Mouse (Mus musculus) hindbrain, embryonic 15.5 days (tissue): ENCODE measurements around the gene Nhej1. TPM values are rescaled to one million over a fixed set of nuclear protein-coding genes. Genes with fewer than 3 reads are reported as not detected.

Experiments used
- ATAC-seq: fragments of 200-750 bp; cut with Nextera tagmentation; 2 replicates; pipeline ENCODE4 v1.8.0; 2017; ENCODE audit warnings: low read depth, moderate number of reproducible peaks, moderate TSS enrichment; ENCODE audit not compliant: low FRiP score
- H3K27ac ChIP-seq: fragments of 300-500 bp; sonication (generic); replicated peaks from 2 replicates; pipeline ENCODE4 v1.5.1; 2015; ENCODE audit warnings: mild to moderate bottlenecking, inconsistent platforms
- H3K27me3 ChIP-seq: fragments of 300-500 bp; sonication (generic); 2 replicates; pipeline ENCODE4 v1.6.1; 2015; ENCODE audit warnings: control low read depth, inconsistent platforms
- H3K36me3 ChIP-seq: fragments of 300-500 bp; sonication (generic); 2 replicates; pipeline ENCODE4 v1.6.1; 2015; ENCODE audit warnings: control low read depth, inconsistent platforms
- H3K4me1 ChIP-seq: fragments of 300-500 bp; sonication (generic); replicated peaks from 2 replicates; pipeline ENCODE4 v1.6.1; 2015; ENCODE audit warnings: control low read depth, inconsistent platforms
- H3K4me2 ChIP-seq: fragments of 300-500 bp; sonication (generic); 2 replicates; pipeline ENCODE4 v1.6.1; 2015; ENCODE audit warnings: moderate library complexity, mild to moderate bottlenecking, inconsistent platforms
- H3K4me3 ChIP-seq: fragments of 300-500 bp; sonication (generic); 2 replicates; pipeline ENCODE4 v1.5.1; 2015; ENCODE audit warnings: mild to moderate bottlenecking, inconsistent platforms
- H3K9ac ChIP-seq: fragments of 300-500 bp; sonication (generic); 2 replicates; pipeline ENCODE4 v1.6.1; 2015; ENCODE audit warnings: inconsistent platforms
- H3K9me3 ChIP-seq: fragments of 300-500 bp; sonication (generic); 2 replicates; pipeline ENCODE4 v1.6.1; 2016; ENCODE audit warnings: control low read depth, inconsistent platforms
- WGBS: fragments of 180-500 bp; shearing (Covaris S2); methylation state at CpG from one replicate; pipeline ENCODE4 v1.1.7; 2015; 5-methylcytosine and 5-hydroxymethylcytosine counted together
- polyA plus RNA-seq: library from polyadenylated mRNA; unstranded; fragments of >200 nt; fragmentation: Nextera tagmentation; extraction: Ambion mirVana; gene quantifications from 2 replicates; pipeline ENCODE4 v1.2.1, GENCODE M21; 2015

Gene Nhej1
- polyA plus RNA-seq, 1 experiment from 2014 or later = 6.9 TPM

GRCm38 (mm10) chr1:75142301-75143261 is 17.6 kb upstream of the Nhej1 start, which contains the start of the genes Cnppd1 and Retreg2:
Gene Cnppd1 (minus strand): TSS chr1:75142711.
Gene Retreg2 (plus strand): TSS chr1:75142778.
- peaks cover 47% of the 10 kb centered on the region for H3K36me3 ChIP-seq

GRCm38 (mm10) chr1:75141486-75142190 is 16.6 kb upstream of the Nhej1 start:
- ATAC-seq = 0 out of 2 replicates have a peak, but pooled peaks have one; percentile 4
- peak overlapping the region; percentile 90 for H3K4me3 ChIP-seq
- WGBS = under 1% methylated on average over 47 of the region's 53 CpGs
- peak overlapping the region; percentile 98 for H3K4me2 ChIP-seq
- H3K9me3 ChIP-seq = no peaks in the 10 kb centered on the region
- peak overlapping the region; percentile 92 for H3K9ac ChIP-seq
- H3K27me3 ChIP-seq = no peaks in the 10 kb centered on the region
- H3K4me1 ChIP-seq = peaks cover 39% of the 10 kb centered on the region
- peak overlapping the region; percentile 99 for H3K27ac ChIP-seq
- H3K36me3 ChIP-seq = peaks cover 47% of the 10 kb centered on the region

More at GRCm38 (mm10) chr1:75142301-75143261, 17.6 kb upstream of the Nhej1 start, which contains the start of the genes Cnppd1 and Retreg2:
- Histone ChIP-seq H3K4me2 (peak within 1 kb of the TSS; percentile 98), H3K9me3 (no peaks in the 10 kb centered on the region), H3K27me3 (no peaks in the 10 kb centered on the region), H3K27ac (peak within 1 kb of the TSS; percentile 99), H3K4me1 (peaks cover 39% of the 10 kb centered on the region), H3K9ac (peak within 1 kb of the TSS; percentile 92), H3K4me3 (peak within 1 kb of the TSS; percentile 90)
- peak; percentile 90 for ATAC-seq
- under 1% methylated on average over 87 of the region's 91 CpGs for WGBS

- peak overlapping the region; percentile 92 for H3K9ac ChIP-seq
- H3K36me3 ChIP-seq = peaks cover 47% of the 10 kb centered on the region
- ATAC-seq = no peak
- H3K27me3 ChIP-seq = no peaks in the 10 kb centered on the region
- 52% methylated on average over 4 of the region's 4 CpGs for WGBS
- peaks cover 39% of the 10 kb centered on the region for H3K4me1 ChIP-seq
- peak overlapping the region; percentile 90 for H3K4me3 ChIP-seq
- no peaks in the 10 kb centered on the region for H3K9me3 ChIP-seq
- peak overlapping the region; percentile 98 for H3K4me2 ChIP-seq
- H3K27ac ChIP-seq = peak overlapping the region; percentile 99
Measured at GRCm38 (mm10) chr1:75140601-75141190, 15.7 kb upstream of the Nhej1 start.

GRCm38 (mm10) chr1:75138448-75138847 is 13.4 kb upstream of the Nhej1 start:
- no peak for ATAC-seq
- no peak overlapping the region for H3K4me3 ChIP-seq
- peaks cover 36% of the 10 kb centered on the region for H3K36me3 ChIP-seq
- no peak overlapping the region for H3K4me2 ChIP-seq
- peaks cover 24% of the 10 kb centered on the region for H3K4me1 ChIP-seq
- no peaks in the 10 kb centered on the region for H3K9me3 ChIP-seq
- no peak overlapping the region for H3K27ac ChIP-seq
- WGBS = 94% methylated on average over 2 of the region's 2 CpGs
- H3K9ac ChIP-seq = no peak overlapping the region
- H3K27me3 ChIP-seq = no peaks in the 10 kb centered on the region

GRCm38 (mm10) chr1:75136730-75137129 is 11.7 kb upstream of the Nhej1 start:
- no peaks in the 10 kb centered on the region for H3K9me3 ChIP-seq
- no peak for ATAC-seq
- no peak overlapping the region for H3K4me3 ChIP-seq
- peaks cover 23% of the 10 kb centered on the region for H3K4me1 ChIP-seq
- H3K27ac ChIP-seq = no peak overlapping the region
- no peaks in the 10 kb centered on the region for H3K27me3 ChIP-seq
- no peak overlapping the region for H3K9ac ChIP-seq
- H3K36me3 ChIP-seq = peaks cover 36% of the 10 kb centered on the region
- H3K4me2 ChIP-seq = no peak overlapping the region
- 80% methylated on average over 3 of the region's 3 CpGs for WGBS

GRCm38 (mm10) chr1:75136293-75136692 is 11.3 kb upstream of the Nhej1 start:
- ATAC-seq = no peak
- H3K9ac ChIP-seq = no peak overlapping the region
- H3K36me3 ChIP-seq = peaks cover 36% of the 10 kb centered on the region
- no peak overlapping the region for H3K27ac ChIP-seq
- H3K27me3 ChIP-seq = no peaks in the 10 kb centered on the region
- no peaks in the 10 kb centered on the region for H3K9me3 ChIP-seq
- no peak overlapping the region for H3K4me3 ChIP-seq
- WGBS = 86% methylated on average over 6 of the region's 6 CpGs
- H3K4me1 ChIP-seq = peaks cover 18% of the 10 kb centered on the region
- no peak overlapping the region for H3K4me2 ChIP-seq

GRCm38 (mm10) chr1:75133421-75134207 is 8.6 kb upstream of the Nhej1 start, which contains the start of gene Slc23a3:
Gene Slc23a3 (minus strand): TSS chr1:75133890.
- Histone ChIP-seq H3K4me3 (no peak within 1 kb of the TSS), H3K9me3 (no peaks in the 10 kb centered on the region), H3K4me1 (no peaks in the 10 kb centered on the region), H3K9ac (no peak within 1 kb of the TSS), H3K27me3 (no peaks in the 10 kb centered on the region), H3K4me2 (no peak within 1 kb of the TSS), H3K27ac (no peak within 1 kb of the TSS), H3K36me3 (peaks cover 27% of the 10 kb centered on the region)
- WGBS = 68% methylated on average over 12 of the region's 12 CpGs
- ATAC-seq = no peak

- Histone ChIP-seq H3K36me3 (no peaks in the 10 kb centered on the region), H3K9ac (no peak overlapping the region), H3K27me3 (no peaks in the 10 kb centered on the region), H3K4me3 (no peak overlapping the region), H3K4me2 (no peak overlapping the region), H3K4me1 (no peaks in the 10 kb centered on the region; the same call in 1 of the 2 replicates), H3K9me3 (no peaks in the 10 kb centered on the region), H3K27ac (no peak overlapping the region)
- WGBS = 86% methylated on average over 3 of the region's 3 CpGs
- ATAC-seq = no peak
Measured at GRCm38 (mm10) chr1:75128641-75129040, 3.6 kb upstream of the Nhej1 start.

GRCm38 (mm10) chr1:75125418-75125817 is 418 bp upstream of the Nhej1 start:
- H3K27ac ChIP-seq = peak overlapping the region; percentile 89; the same call in 1 of the 2 replicates

GRCm38 (mm10) chr1:75122211-75122610 is 2.8 kb downstream of the Nhej1 start:
- Histone ChIP-seq H3K27me3 (no peaks in the 10 kb centered on the region), H3K36me3 (no peaks in the 10 kb centered on the region), H3K27ac (no peak overlapping the region), H3K4me1 (no peaks in the 10 kb centered on the region; the same call in 1 of the 2 replicates), H3K9ac (no peak overlapping the region), H3K4me3 (no peak overlapping the region), H3K4me2 (no peak overlapping the region), H3K9me3 (no peaks in the 10 kb centered on the region)
- 80% methylated on average over 3 of the region's 3 CpGs for WGBS
- ATAC-seq = no peak

More at GRCm38 (mm10) chr1:75125418-75125817, 418 bp upstream of the Nhej1 start:
- 38% methylated on average over 5 of the region's 5 CpGs for WGBS
- Histone ChIP-seq H3K27me3 (no peaks in the 10 kb centered on the region), H3K9ac (0 out of 2 replicates have a peak overlapping the region, but pooled peaks have one; percentile 53), H3K4me1 (no peaks in the 10 kb centered on the region; the same call in 1 of the 2 replicates), H3K9me3 (no peaks in the 10 kb centered on the region), H3K4me2 (peak overlapping the region; percentile 60), H3K4me3 (peak overlapping the region; percentile 50), H3K36me3 (no peaks in the 10 kb centered on the region)
- ATAC-seq = peak; percentile 6; the same call in 1 of the 2 replicates

GRCm38 (mm10) chr1:75052091-75052490 is 72.9 kb downstream of the Nhej1 start:
- 41% methylated on average over 4 of the region's 4 CpGs for WGBS
- H3K27me3 ChIP-seq = no peaks in the 10 kb centered on the region

More at GRCm38 (mm10) chr1:75052091-75052490, 72.9 kb downstream of the Nhej1 start:
- Histone ChIP-seq H3K4me1 (no peaks in the 10 kb centered on the region), H3K9ac (no peak overlapping the region), H3K36me3 (no peaks in the 10 kb centered on the region), H3K4me3 (no peak overlapping the region), H3K9me3 (no peaks in the 10 kb centered on the region), H3K4me2 (no peak overlapping the region), H3K27ac (no peak overlapping the region)
- ATAC-seq = no peak
